Mouse (Mus musculus): Measurements from ENCODE around the gene Glud1. TPM values are rescaled to one million over a fixed set of nuclear protein-coding genes. Genes with fewer than 3 reads are reported as not detected.
"Not testable (repeated sequence)": the region's sequence is repeated elsewhere in the genome, so short reads cannot be mapped to it uniquely, and the experiment has no call there.

Gene Glud1
- total RNA-seq, 1 experiment from 2014 or later: 124 TPM

GRCm38 (mm10) chr14:34311021-34311631 is 599 bp downstream of the Glud1 start:
- ATAC-seq (replicated peaks; ENCODE audit: low read depth, poor library complexity, severe bottlenecking): peak; percentile 34

- ATAC-seq (replicated peaks; ENCODE audit: low read depth, poor library complexity, severe bottlenecking): no peak
Measured at GRCm38 (mm10) chr14:34311691-34312090, 1.2 kb downstream of the Glud1 start.

- no peak for ATAC-seq (replicated peaks; ENCODE audit: low read depth, poor library complexity, severe bottlenecking)
Measured at GRCm38 (mm10) chr14:34312339-34313048, 2.0 kb downstream of the Glud1 start.

- no peak for ATAC-seq (replicated peaks; ENCODE audit: low read depth, poor library complexity, severe bottlenecking)
Measured at GRCm38 (mm10) chr14:34313612-34314011, 3.1 kb downstream of the Glud1 start.

GRCm38 (mm10) chr14:34314383-34314782 is 3.9 kb downstream of the Glud1 start:
- ATAC-seq (replicated peaks; ENCODE audit: low read depth, poor library complexity, severe bottlenecking): not testable (repeated sequence)

GRCm38 (mm10) chr14:34314796-34315195 is 4.3 kb downstream of the Glud1 start:
- no peak for ATAC-seq (replicated peaks; ENCODE audit: low read depth, poor library complexity, severe bottlenecking)

- no peak for ATAC-seq (replicated peaks; ENCODE audit: low read depth, poor library complexity, severe bottlenecking)
Measured at GRCm38 (mm10) chr14:34316346-34316745, 5.8 kb downstream of the Glud1 start.

GRCm38 (mm10) chr14:34317431-34317830 is 6.9 kb downstream of the Glud1 start:
- ATAC-seq (replicated peaks; ENCODE audit: low read depth, poor library complexity, severe bottlenecking): no peak

- no peak for ATAC-seq (replicated peaks; ENCODE audit: low read depth, poor library complexity, severe bottlenecking)
Measured at GRCm38 (mm10) chr14:34318113-34318512, 7.6 kb downstream of the Glud1 start.

- ATAC-seq (replicated peaks; ENCODE audit: low read depth, poor library complexity, severe bottlenecking): no peak
Measured at GRCm38 (mm10) chr14:34323576-34324085, 13.1 kb downstream of the Glud1 start.

- no peak for ATAC-seq (replicated peaks; ENCODE audit: low read depth, poor library complexity, severe bottlenecking)
Measured at GRCm38 (mm10) chr14:34326606-34327005, 16.1 kb downstream of the Glud1 start.

GRCm38 (mm10) chr14:34327618-34328017 is 17.1 kb downstream of the Glud1 start:
- no peak for ATAC-seq (replicated peaks; ENCODE audit: low read depth, poor library complexity, severe bottlenecking)

- ATAC-seq (replicated peaks; ENCODE audit: low read depth, poor library complexity, severe bottlenecking): no peak
Measured at GRCm38 (mm10) chr14:34330657-34331158, 20.2 kb downstream of the Glud1 start.

- no peak for ATAC-seq (replicated peaks; ENCODE audit: low read depth, poor library complexity, severe bottlenecking)
Measured at GRCm38 (mm10) chr14:34331886-34332285, 21.4 kb downstream of the Glud1 start.

- no peak for ATAC-seq (replicated peaks; ENCODE audit: low read depth, poor library complexity, severe bottlenecking)
Measured at GRCm38 (mm10) chr14:34332476-34332875, 21.9 kb downstream of the Glud1 start.

GRCm38 (mm10) chr14:34339446-34339845 is 28.9 kb downstream of the Glud1 start:
- ATAC-seq (replicated peaks; ENCODE audit: low read depth, poor library complexity, severe bottlenecking): no peak

GRCm38 (mm10) chr14:34341993-34342392 is 31.5 kb downstream of the Glud1 start:
- no peak for ATAC-seq (replicated peaks; ENCODE audit: low read depth, poor library complexity, severe bottlenecking)

- peak; percentile 90 for ATAC-seq (replicated peaks; ENCODE audit: low read depth, poor library complexity, severe bottlenecking)
Measured at GRCm38 (mm10) chr14:34343078-34343477, 32.6 kb downstream of the Glud1 start.

- ATAC-seq (replicated peaks; ENCODE audit: low read depth, poor library complexity, severe bottlenecking): no peak
Measured at GRCm38 (mm10) chr14:34344361-34344760, 33.8 kb downstream of the Glud1 start.

GRCm38 (mm10) chr14:34345771-34346566 is 35.4 kb downstream of the Glud1 start:
- ATAC-seq (replicated peaks; ENCODE audit: low read depth, poor library complexity, severe bottlenecking): no peak

- no peak for ATAC-seq (replicated peaks; ENCODE audit: low read depth, poor library complexity, severe bottlenecking)
Measured at GRCm38 (mm10) chr14:34347084-34347483, 36.6 kb downstream of the Glud1 start.
